Mouse (Mus musculus): ENCODE measurements at regions not wholly inside any gene's neighbourhood (a gene's known extent, or its start where the extent isn't known, plus 50 kb on each side); places are given as distances from the start of the nearest gene placed in this dataset.

DNA sequence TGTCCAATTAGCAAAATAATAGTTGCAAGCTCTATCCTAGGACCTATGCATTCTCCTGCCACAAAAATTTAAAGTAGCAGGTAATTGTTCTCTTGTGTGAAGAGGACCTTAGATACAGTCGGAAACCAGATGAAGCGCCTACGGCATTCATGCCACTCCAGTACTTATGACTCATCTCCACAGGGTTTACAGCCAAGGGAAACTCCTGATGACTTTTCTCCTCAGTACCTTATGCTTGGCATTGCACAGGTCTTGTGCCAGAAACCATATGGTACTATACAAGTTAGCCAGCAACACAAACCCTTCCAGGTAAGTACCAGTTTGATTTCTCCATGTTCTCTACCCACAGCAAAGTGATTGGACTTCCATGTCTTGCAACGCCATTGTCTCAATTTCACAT, 606.3 kb upstream of the Dmac1 start:
- no peak overlapping the region for H3K4me3 ChIP-seq (replicated peaks)
- H3K9ac ChIP-seq = no peak overlapping the region
- no peak for ATAC-seq (ENCODE audit: low FRiP score)
- H3K36me3 ChIP-seq (replicated peaks) = no peaks in the 10 kb centered on the region
- H3K4me2 ChIP-seq = no peak overlapping the region
- H3K27ac ChIP-seq = no peak overlapping the region
- no peaks in the 10 kb centered on the region for H3K27me3 ChIP-seq
- 88% methylated on average over 4 of the region's 4 CpGs for WGBS
- H3K9me3 ChIP-seq = no peaks in the 10 kb centered on the region
- H3K4me1 ChIP-seq = no peaks in the 10 kb centered on the region

- Histone ChIP-seq H3K4me2 (no peak overlapping the region), H3K36me3 (replicated peaks) (no peaks in the 10 kb centered on the region), H3K27ac (no peak overlapping the region), H3K4me3 (replicated peaks) (no peak overlapping the region), H3K4me1 (no peaks in the 10 kb centered on the region), H3K9ac (no peak overlapping the region), H3K27me3 (no peaks in the 10 kb centered on the region), H3K9me3 (no peaks in the 10 kb centered on the region)
- ATAC-seq (ENCODE audit: low FRiP score) = no peak
- 61% methylated on average over 1 of the region's 1 CpGs for WGBS
Measured at GRCm38 (mm10) chr4:75869771-75870170, 591.7 kb upstream of the Dmac1 start.

DNA sequence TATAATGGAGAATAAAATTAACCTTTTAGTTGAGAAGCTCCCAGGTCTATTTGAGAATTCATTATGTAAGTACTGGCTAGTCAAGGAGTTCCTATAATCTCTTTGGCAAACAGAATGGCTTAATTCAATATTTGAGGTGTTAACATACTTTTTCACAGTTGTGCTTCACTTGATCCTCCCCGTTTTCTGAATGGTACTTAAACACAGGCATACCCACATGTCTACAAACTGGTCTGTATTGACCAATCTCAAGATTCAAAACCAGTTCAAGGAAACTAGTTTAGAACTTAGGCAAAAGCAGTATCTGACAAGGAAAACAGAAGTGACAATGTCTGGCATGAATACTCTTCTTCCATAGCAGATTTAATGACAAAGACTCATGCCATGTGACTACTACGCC, 583.0 kb upstream of the Dmac1 start:
- no peaks in the 10 kb centered on the region for H3K27me3 ChIP-seq
- H3K9ac ChIP-seq = no peak overlapping the region
- no peak overlapping the region for H3K27ac ChIP-seq
- ATAC-seq (ENCODE audit: low FRiP score) = no peak
- no peaks in the 10 kb centered on the region for H3K9me3 ChIP-seq
- peaks cover 6% of the 10 kb centered on the region; the same call in 1 of the 2 replicates for H3K4me1 ChIP-seq
- H3K36me3 ChIP-seq (replicated peaks) = no peaks in the 10 kb centered on the region
- H3K4me2 ChIP-seq = no peak overlapping the region
- H3K4me3 ChIP-seq (replicated peaks) = no peak overlapping the region
- WGBS = 71% methylated on average over 2 of the region's 2 CpGs

DNA sequence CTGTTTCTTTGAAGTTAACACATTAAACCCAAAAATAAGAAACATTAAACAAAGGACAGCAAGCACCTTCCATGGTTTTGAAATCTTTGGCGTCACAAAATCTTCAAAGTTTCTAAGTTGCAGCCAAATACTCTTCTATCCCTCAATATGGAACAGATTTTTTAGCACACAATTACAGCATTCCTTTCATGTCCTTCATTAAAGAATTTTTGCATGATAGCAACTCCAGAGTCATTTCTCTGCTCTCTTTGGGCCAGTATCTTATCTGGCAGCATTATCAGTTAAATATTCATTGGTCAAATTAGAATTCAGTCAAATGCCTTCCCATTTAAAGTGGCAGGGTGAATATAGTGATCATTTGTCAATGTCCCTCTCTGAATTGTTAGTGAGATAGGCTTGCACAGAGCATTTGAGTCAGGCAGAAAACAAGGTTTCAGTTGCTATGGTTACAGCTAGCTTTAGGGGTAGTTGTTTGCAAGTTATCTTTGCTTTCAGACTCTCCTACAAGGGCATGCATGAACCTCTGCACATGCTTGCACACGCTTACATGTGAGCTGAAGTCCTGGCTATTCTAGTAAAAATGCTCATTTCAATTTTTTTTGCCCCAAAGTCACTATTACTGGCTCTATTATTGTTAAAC, 579.8 kb upstream of the Dmac1 start:
- Histone ChIP-seq H3K4me2 (no peak overlapping the region), H3K27ac (no peak overlapping the region), H3K9ac (no peak overlapping the region), H3K9me3 (no peaks in the 10 kb centered on the region), H3K4me1 (peaks cover 11% of the 10 kb centered on the region; the same call in 1 of the 2 replicates), H3K4me3 (replicated peaks) (no peak overlapping the region), H3K36me3 (replicated peaks) (no peaks in the 10 kb centered on the region), H3K27me3 (no peaks in the 10 kb centered on the region)
- no peak for ATAC-seq (ENCODE audit: low FRiP score)
- WGBS = 57% methylated on average over 2 of the region's 2 CpGs

DNA sequence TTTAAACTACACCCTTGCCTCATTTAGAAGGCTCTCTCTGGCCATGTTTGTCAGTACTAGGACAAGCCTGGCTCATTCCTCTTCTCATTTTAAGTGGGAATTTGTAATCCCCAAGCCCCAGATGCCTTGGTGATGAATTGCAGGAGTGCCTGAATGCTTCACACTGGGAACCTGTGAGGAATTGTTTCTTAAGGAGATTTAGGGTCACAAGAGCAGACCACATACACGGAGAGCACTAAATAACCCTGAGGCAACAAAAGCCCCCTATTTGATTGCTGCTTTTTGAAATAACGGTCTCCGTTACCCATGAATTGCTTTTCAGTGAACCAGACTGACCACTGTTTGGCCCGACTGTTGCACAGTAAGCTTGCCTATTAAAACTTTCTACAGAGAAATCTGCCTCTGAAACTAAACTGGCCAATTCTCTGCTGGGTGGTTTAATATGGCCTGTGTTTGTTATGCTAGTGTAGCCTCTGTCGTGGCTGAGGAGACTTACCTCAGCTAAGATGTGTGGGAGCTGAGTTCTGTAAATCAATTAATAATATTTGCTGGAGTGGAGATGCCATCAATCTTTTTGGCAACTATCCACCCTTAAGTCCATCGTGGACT, 577.7 kb upstream of the Dmac1 start:
- Histone ChIP-seq H3K36me3 (replicated peaks) (no peaks in the 10 kb centered on the region), H3K4me1 (peaks cover 11% of the 10 kb centered on the region; the same call in 1 of the 2 replicates), H3K4me3 (replicated peaks) (no peak overlapping the region), H3K27ac (no peak overlapping the region), H3K27me3 (no peaks in the 10 kb centered on the region), H3K9me3 (no peaks in the 10 kb centered on the region), H3K4me2 (no peak overlapping the region), H3K9ac (no peak overlapping the region)
- WGBS = 5% methylated on average over 6 of the region's 6 CpGs
- peak; percentile 67 for ATAC-seq (ENCODE audit: low FRiP score)

DNA sequence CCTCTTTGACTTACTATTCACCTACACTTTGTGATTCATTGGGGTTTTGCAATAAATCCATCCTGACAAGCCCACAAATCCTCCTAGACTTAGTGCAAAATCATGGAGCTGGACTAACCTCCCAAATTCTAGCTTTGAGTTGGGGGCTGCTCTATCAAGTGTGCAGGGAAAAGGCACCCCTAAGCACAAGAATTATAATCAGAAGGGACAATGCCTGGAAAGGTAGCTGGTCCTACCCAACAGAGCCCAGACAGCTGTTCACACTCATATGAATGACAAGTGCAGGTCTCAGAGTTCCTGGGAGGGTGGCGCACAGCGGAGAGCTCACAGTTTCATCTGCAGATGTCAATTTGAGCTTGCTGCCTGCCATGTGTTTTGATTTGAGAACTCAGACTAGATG, 572.2 kb upstream of the Dmac1 start:
- no peak overlapping the region for H3K4me3 ChIP-seq (replicated peaks)
- ATAC-seq (ENCODE audit: low FRiP score) = no peak
- no peaks in the 10 kb centered on the region for H3K9me3 ChIP-seq
- no peak overlapping the region for H3K9ac ChIP-seq
- H3K36me3 ChIP-seq (replicated peaks) = no peaks in the 10 kb centered on the region
- H3K4me1 ChIP-seq = no peaks in the 10 kb centered on the region
- H3K4me2 ChIP-seq = no peak overlapping the region
- no peaks in the 10 kb centered on the region for H3K27me3 ChIP-seq
- 90% methylated on average over 2 of the region's 2 CpGs for whole genome bisulfite sequencing
- no peak overlapping the region for H3K27ac ChIP-seq

GRCm38 (mm10) chr4:75847675-75848385, 569.7 kb upstream of the Dmac1 start:
- 94% methylated on average over 6 of the region's 6 CpGs for WGBS
- no peaks in the 10 kb centered on the region for H3K4me1 ChIP-seq
- no peaks in the 10 kb centered on the region for H3K9me3 ChIP-seq
- ATAC-seq (ENCODE audit: low FRiP score) = no peak
- no peak overlapping the region for H3K4me2 ChIP-seq
- H3K4me3 ChIP-seq (replicated peaks) = no peak overlapping the region
- no peaks in the 10 kb centered on the region for H3K27me3 ChIP-seq
- H3K9ac ChIP-seq = no peak overlapping the region
- no peaks in the 10 kb centered on the region for H3K36me3 ChIP-seq (replicated peaks)
- H3K27ac ChIP-seq = no peak overlapping the region

- Histone ChIP-seq H3K4me2 (no peak overlapping the region), H3K27ac (no peak overlapping the region)
- WGBS = 94% methylated on average over 3 of the region's 3 CpGs
Measured at GRCm38 (mm10) chr4:75845021-75845420, 566.9 kb upstream of the Dmac1 start.

DNA sequence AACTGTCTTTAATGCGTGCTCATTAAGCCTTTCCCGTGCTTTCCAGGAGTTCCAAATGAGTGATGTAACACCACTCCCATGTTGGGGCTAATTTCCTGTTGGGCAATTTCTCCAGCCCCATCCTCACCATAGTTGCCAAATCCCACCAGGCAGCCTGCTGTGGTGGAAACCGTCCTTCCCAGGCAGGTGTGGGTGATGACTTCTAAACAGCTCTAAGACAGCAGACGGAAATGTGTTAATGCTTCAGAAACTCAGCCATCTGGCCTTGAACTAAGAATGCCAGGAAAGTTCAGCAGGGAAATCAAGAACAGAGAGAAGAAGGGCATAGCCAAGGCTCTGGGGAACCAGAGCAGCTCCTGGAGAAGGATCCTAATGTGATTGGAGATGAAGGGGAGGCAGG, 560.5 kb upstream of the Dmac1 start:
- H3K36me3 ChIP-seq (replicated peaks) = no peaks in the 10 kb centered on the region
- no peak overlapping the region for H3K4me2 ChIP-seq
- no peaks in the 10 kb centered on the region for H3K27me3 ChIP-seq
- H3K4me3 ChIP-seq (replicated peaks) = no peak overlapping the region
- no peak overlapping the region for H3K27ac ChIP-seq
- H3K9me3 ChIP-seq = no peaks in the 10 kb centered on the region
- WGBS = 74% methylated on average over 4 of the region's 4 CpGs
- no peak for ATAC-seq (ENCODE audit: low FRiP score)
- H3K9ac ChIP-seq = no peak overlapping the region
- no peaks in the 10 kb centered on the region for H3K4me1 ChIP-seq

More at GRCm38 (mm10) chr4:75845021-75845420, 566.9 kb upstream of the Dmac1 start:
- ATAC-seq (ENCODE audit: low FRiP score) = no peak
- no peaks in the 10 kb centered on the region for H3K4me1 ChIP-seq
- no peaks in the 10 kb centered on the region for H3K36me3 ChIP-seq (replicated peaks)
- no peaks in the 10 kb centered on the region for H3K27me3 ChIP-seq
- no peak overlapping the region for H3K9ac ChIP-seq
- no peak overlapping the region for H3K4me3 ChIP-seq (replicated peaks)
- no peaks in the 10 kb centered on the region for H3K9me3 ChIP-seq

GRCm38 (mm10) chr4:75827082-75827711, 549.1 kb upstream of the Dmac1 start:
- no peak for ATAC-seq (ENCODE audit: low FRiP score)
- Histone ChIP-seq H3K4me3 (replicated peaks) (no peak overlapping the region), H3K9ac (no peak overlapping the region), H3K4me1 (no peaks in the 10 kb centered on the region), H3K4me2 (no peak overlapping the region), H3K9me3 (no peaks in the 10 kb centered on the region), H3K27ac (no peak overlapping the region), H3K27me3 (no peaks in the 10 kb centered on the region), H3K36me3 (replicated peaks) (no peaks in the 10 kb centered on the region)
- 71% methylated on average over 3 of the region's 3 CpGs for WGBS

DNA sequence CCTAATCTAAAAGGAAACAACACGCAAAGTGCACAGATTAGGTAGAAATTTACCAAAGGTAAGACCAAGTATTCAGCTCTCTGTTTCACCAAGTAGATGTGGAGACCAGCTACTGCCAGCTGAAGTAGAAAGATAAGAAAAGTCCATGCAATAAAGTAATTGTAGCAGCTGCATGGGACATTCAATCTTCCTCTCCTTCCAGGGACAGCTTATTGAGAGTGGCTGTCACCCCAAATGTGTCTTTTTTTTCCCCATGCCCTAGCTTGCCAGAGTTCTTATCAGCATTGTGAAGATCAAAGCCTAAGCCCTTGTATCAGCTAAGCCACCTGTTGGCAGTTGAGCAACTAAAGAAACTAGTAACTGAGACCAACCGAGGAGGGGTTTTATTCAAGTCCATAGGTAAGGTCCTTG, 541.1 kb upstream of the Dmac1 start:
- WGBS = 69% methylated on average over 2 of the region's 2 CpGs
- H3K36me3 ChIP-seq (replicated peaks) = no peaks in the 10 kb centered on the region
- no peak overlapping the region for H3K4me2 ChIP-seq
- no peak overlapping the region for H3K27ac ChIP-seq
- H3K9me3 ChIP-seq = no peaks in the 10 kb centered on the region
- H3K27me3 ChIP-seq = no peaks in the 10 kb centered on the region
- no peak overlapping the region for H3K9ac ChIP-seq
- no peak overlapping the region for H3K4me3 ChIP-seq (replicated peaks)
- no peak for ATAC-seq (ENCODE audit: low FRiP score)
- H3K4me1 ChIP-seq = no peaks in the 10 kb centered on the region

DNA sequence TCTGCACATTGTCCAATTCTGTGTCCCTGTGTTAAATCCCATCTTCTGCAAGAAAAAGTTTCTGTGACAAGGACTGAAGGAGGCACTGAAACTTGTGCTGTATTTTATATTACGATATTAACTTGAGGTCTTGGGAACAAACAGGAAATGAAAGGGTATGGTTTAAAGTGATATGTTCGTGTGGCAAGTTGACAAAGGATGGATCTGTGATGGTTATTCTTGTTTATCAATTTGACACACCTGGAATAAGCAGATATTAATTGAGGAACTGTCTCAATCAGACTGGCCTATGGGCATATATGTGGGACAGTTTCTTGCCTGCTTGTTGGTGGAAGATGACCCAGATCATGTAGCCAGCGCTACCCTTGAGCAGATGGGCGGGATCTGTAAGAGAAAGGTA, 537.9 kb upstream of the Dmac1 start:
- no peaks in the 10 kb centered on the region for H3K36me3 ChIP-seq (replicated peaks)
- H3K4me3 ChIP-seq (replicated peaks) = no peak overlapping the region
- WGBS = 92% methylated on average over 4 of the region's 4 CpGs
- H3K27ac ChIP-seq = no peak overlapping the region
- no peaks in the 10 kb centered on the region for H3K27me3 ChIP-seq
- H3K9ac ChIP-seq = no peak overlapping the region
- ATAC-seq (ENCODE audit: low FRiP score) = no peak
- H3K9me3 ChIP-seq = no peaks in the 10 kb centered on the region
- no peak overlapping the region for H3K4me2 ChIP-seq
- H3K4me1 ChIP-seq = no peaks in the 10 kb centered on the region

Measured in forebrain, embryonic 12.5 days (tissue).